Mouse (Mus musculus) layer of hippocampus, adult 11-12 months (tissue): ENCODE results near the gene Chad.

Experiments used
- DNase-seq: peaks from one replicate; pipeline ENCODE4 v3.0.0; 2022; ENCODE audit warnings: low spot score

Gene Chad

GRCm38 (mm10) chr11:94564437-94565150 is at the start of gene Chad:
TSS of gene Chad (plus strand) at chr11:94565047.
- no peak for DNase-seq

DNA sequence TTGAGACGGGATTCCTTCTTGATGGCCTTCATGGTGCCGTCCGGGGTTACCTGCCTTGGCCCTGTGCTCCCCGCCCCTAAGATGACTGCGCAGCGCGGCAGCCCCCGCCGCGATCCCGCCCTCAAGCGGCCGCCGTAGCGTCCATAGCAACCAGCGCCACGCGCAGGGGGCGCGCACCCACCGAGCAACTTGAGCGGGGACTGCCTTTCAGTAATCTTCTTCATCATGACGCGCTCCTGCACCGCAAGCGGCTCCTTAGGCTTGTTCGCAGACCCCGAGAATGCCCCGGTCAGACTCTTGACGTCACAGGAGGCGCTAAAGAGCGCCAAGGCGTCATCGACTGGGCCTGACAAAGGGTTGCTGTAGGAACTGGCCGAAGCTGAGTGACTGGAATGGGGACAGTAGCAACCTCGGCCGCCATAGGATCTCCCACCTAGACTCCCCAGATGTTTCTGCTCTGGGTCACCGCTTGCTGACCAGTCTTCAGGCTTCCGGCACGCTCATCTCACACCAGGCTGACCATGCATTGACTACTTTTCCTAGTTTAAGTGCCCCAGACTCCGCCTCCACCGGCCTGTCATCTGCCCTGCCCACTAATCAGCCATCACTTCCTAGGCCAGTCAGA is 43.5 kb upstream of the Chad start, which contains the start of gene Mycbpap:
Gene Mycbpap (minus strand): TSS at position 524 of the 625 bp plus-strand sequence.
- DNase-seq, result peak; percentile 56

DNA sequence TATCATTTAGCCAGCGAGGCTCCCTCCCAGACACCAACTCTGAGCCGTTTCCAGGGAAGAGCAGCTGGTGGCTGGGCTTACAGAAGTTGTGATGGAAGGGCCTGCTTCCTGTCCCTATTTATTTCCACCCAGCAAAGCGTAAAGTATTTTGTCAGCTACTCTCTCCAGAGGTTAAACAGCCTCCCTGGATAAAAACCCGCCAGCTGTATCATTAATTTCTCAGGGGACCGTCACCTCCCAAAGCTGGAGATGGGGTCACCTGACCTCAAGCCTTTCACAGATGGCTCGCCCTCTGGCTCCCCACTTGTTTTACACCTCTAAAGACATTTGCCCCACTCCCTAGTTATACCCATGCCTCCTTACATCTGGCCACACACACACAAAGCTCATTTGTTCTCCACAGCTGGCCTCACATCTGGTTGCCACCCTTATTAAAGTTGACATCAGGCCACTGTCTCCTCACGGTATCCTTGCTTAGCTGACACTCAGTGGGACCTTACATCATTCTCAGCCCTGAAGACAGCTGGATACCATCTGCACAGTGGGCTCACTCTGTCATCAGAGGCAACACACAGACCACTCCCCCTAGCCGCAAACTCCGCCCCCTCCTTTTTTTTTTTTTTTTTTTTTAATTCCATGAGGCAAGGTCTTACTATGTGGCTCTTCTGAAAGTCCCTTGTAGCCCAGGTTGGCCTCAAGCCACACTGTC is 38.5 kb upstream of the Chad start:
- DNase-seq, result no peak

DNA sequence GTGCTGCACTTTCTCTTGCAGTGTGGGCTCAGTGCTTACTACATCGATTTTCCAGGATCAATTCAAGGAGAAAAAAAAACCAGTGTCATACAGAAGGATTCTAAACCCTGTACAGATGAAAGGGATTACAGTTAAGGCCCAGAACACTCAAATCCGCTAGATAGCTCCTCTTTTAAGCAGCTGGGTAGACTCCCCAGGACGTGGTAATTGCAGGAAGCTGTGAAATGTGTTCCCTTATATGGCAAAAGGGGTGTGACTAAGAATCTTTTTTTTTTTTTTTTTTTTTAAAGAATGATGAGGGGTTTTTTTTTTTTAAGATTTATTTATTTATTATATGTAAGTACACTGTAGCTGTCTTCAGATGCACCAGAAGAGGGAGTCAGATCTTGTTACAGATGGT is 36.0 kb upstream of the Chad start:
- no peak for DNase-seq

DNA sequence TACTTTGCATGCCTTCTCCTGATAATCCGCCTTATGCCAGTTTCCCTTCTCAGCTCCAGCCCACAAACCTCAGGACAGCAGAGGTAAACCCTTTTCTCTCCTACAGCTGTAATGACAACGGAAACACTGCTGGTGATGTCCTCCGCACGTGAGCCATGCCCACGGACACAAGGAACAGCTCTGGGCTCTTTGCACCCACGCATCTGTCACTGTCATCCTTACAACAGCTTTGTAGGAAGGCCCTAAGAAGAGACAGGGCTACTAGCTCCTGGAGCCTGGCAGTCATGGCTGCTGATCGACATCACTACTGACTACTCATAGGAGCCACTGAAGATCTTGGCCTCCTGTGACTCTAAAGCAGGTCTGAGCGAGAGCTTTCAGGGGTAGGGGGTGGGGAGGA is 31.7 kb upstream of the Chad start:
- DNase-seq, result no peak

DNA sequence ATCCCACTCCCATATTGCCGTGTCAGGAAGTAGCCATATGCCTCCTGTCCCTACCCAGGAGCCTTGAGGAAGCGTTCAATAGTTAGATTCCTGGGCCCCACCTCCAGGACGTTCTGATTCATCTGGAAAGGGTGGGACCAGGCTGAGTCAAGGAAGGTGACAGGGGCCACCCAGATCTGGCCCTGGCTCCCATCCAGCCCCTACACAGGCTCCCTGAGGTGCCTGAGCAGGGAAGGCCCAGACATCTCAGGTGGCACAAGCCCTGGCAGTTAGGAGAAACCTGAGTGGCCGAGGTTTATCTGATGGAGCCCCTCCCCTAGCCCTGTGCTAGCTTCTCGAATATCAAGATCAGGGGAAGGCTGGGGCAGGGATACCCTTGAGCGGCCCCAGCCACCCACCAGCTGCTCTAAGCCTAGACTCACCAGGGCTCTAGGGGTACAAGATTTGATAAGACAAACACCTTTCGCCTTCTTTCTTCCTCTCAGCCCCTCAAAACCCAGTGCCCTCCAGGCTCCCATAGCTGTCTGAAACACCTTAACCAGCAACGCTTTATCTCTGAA is 26.0 kb upstream of the Chad start:
- no peak for DNase-seq

DNA sequence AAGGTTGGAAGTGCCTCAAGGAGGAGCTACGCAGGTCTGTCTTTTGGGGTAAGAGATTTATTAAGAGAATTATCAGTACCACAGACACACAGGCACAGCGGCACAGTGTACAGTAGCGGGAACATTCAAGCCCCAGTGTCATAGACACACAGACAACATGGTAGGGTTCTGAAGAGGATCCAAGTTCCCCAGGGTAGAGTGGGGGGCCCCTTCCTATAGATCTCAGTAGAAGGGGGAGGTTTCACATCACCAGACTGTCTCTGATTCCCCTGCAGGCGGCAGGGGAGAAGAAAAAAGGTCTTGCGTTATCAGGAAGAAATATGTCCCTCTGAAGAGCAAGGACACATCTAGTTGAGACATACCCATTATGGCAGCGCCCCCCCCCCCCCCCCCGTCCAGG is 25.1 kb upstream of the Chad start:
- DNase-seq, result no peak

DNA sequence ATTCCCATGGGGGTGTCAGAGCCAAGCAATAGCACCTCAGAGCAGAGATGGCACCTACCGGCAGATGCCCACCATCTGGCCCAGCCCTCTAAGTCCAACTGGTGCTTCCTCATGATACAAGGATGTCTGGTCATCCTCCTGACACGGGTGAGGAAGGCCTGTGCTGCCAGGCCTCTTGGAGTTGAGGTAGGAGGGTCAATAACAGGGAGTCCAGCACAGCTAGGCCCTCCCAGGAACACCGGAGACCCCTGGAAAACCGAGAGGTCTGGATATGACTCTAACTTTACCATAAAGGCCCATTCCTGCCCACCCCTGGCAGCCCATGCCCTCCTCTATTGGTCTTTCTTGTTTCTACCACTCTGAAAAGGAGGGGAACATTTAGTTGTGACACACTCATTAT is 22.4 kb upstream of the Chad start:
- DNase-seq, result no peak

DNA sequence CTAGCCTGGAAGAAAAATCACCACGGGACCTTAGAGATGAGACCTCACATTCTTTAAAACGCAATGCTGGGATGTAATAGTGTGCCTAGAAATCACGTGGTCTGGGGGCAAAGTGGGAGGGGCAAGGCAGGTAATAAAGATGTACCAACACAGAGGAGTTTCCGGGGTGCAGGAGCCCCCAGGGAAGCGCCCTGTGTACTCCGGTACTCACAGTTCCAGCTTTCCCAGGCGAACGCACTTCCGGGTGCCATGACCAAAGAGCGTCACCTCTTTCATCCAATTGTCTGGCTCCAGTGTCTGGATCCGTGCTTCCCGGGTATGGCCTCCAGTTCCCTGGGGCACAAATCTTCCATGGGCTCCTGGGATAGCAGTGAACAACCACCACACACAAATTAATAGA is 21.5 kb upstream of the Chad start:
- DNase-seq, result no peak

DNA sequence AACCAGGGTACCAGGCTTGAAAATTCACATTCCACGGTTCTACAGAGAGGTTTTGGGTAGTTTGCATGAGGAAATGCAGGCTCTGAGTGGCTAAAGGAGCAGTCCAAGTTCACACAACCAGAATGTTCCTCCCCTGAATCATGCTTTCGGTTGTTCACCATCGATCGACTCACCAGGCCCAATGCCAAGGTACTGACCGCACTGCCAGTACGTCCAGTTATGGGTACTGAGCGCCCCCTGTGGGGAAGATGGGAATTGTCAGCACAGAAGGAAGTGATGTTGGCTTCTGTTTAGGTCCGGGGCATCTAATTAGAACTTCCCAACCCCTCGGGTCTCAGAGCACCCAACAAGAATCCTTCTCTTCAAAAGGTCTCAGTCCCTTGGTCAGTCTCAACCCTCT is 20.9 kb upstream of the Chad start:
- peak; percentile 96 for DNase-seq

DNA sequence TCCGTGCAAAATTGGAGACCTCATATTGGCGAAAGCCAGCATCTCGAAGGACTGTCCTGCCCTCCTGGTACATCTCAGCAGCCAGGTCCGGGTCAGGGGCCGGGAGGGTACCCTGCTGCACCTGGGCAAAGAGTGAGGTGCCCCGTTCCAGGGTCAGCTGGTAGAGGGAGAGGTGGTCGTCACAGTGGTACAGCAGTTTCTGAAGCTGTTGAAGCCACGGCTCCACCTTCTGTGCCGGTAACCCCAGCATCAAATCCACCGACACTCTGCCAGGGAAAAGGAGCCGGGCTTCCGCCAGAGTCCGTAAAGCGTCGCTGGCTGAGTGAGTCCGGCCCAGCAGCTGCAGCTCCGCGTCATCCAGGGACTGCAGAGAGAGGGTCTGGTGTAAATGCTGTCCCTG is 20.4 kb upstream of the Chad start:
- DNase-seq, result no peak

GRCm38 (mm10) chr11:94546381-94546780 is 18.5 kb upstream of the Chad start:
- no peak for DNase-seq

GRCm38 (mm10) chr11:94547271-94547670 is 17.6 kb upstream of the Chad start:
- no peak for DNase-seq

DNA sequence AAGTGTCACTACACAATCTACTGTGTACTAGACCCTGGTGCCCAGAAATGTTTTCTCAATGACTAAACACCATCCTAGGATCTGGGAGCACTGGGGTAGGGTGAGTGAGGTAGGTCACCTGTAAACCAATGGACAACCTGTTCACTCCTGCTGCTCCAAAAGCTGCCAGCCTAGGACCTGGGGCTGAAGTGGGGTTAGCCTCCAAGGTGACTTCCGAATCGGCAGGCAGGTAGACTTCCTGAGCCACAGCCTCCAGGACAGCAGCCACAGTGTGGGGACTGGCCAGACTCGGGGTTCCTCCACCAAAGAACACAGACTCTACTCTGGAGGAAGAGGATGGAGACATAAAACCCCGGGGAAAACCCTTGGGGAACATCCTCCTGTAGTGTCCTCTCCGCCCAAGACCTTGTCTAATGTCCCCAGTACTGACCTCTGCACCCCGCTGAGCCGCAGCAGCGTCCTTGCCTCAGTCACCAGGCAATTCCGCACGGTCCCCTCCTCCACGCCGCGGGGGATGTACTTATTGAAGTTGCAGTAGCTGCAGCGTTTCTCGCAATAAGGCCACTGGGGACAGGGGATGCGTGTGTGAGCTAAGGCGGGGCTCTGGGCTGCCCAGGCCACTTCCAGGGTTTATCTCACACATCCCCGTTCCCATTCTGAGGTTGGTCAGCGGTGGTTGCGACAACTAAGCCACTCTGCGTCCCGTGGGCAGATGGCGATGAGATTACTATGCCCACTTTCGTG is 16.6 kb upstream of the Chad start:
- peak; percentile 67 for DNase-seq

- peak; percentile 97 for DNase-seq
These were observed 15.8 kb upstream of the Chad start, which contains the start of gene Rsad1 for GRCm38 (mm10) chr11:94548888-94549690. TSS of gene Rsad1 (minus strand) at chr11:94549255.

- DNase-seq, result peak; percentile 45
These were observed 15.0 kb upstream of the Chad start for GRCm38 (mm10) chr11:94549691-94550441.

DNA sequence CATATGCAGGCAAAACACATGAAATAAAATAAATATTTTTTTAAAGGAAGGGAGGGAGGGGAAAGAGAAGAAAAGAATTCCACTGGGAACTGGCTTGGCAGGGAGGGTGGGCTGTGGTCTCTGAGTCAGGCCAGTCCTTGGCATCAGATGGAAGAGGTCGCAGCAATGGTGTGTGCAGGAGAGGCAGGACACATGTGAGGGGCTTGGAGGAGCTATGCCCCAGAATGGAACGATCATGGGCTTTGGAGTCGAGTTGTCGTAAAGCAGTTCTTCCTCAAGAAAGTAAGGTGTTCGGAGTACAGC is 14.5 kb upstream of the Chad start:
- DNase-seq, result no peak

GRCm38 (mm10) chr11:94558226-94558625 is 6.6 kb upstream of the Chad start:
- no peak for DNase-seq

- no peak for DNase-seq
These were observed 1.5 kb upstream of the Chad start for GRCm38 (mm10) chr11:94563383-94563782.

DNA sequence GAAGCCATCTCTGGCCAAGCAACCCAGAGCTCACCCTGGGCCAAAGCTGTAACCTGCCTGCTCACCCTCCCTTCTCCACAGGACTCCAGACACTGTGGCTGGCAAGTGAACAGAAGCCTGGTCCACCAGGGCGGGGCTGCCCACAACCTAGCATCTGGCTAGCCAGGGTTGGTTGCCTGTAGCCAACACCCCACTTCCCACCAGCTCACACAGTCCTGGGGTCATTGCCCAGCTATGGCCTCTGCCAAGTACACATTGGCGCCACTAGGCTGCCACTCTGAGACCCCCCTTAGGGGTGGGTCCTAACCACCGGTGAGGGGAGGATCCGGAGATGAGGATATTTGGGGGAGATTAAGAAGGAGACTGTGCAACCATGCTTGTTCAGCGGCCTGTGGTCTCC is 1.0 kb upstream of the Chad start:
- no peak for DNase-seq

DNA sequence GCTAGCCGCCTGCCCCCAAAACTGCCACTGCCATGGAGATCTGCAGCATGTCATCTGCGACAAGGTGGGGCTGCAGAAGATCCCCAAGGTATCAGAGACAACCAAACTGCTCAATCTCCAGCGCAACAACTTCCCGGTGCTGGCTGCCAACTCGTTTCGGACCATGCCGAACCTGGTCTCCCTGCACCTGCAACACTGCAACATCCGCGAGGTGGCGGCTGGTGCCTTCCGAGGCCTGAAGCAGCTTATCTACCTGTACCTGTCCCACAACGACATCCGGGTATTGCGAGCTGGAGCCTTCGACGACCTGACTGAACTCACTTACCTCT is 268 bp downstream of the Chad start:
- no peak for DNase-seq
